Mouse (Mus musculus) heart, adult 2 months (tissue): ENCODE data around the gene Barx1. TPM values are rescaled to one million over a fixed set of nuclear protein-coding genes. Genes with fewer than 3 reads are reported as not detected.
A peak's percentile ranks its signal among the peaks of the same experiment; 100 is the strongest.

Experiments
- DNase-seq, 2 experiments: peaks; one replicate each; pipeline ENCODE4 v3.0.0; 2021
- H3K27ac ChIP-seq: fragments of 200-600 bp; 2 replicates; pipeline ENCODE4 v1.8.1; 2022
- H3K27me3 ChIP-seq: fragments of 200-500 bp; 2 replicates; pipeline ENCODE4 v1.6.1; 2012; ENCODE audit warnings: mild to moderate bottlenecking, low read length, inconsistent platforms, mixed read lengths; ENCODE audit not compliant: control insufficient read depth, insufficient read depth
- H3K36me3 ChIP-seq: fragments of 200-500 bp; 2 replicates; pipeline ENCODE4 v1.6.1; 2012; ENCODE audit warnings: low read length, inconsistent platforms; ENCODE audit not compliant: control insufficient read depth, insufficient read depth
- H3K4me1 ChIP-seq: fragments of 200-500 bp; 2 replicates; pipeline ENCODE4 v1.6.1; 2011; ENCODE audit warnings: low read length; ENCODE audit not compliant: control insufficient read depth, insufficient read depth
- H3K4me3 ChIP-seq: fragments of 200-600 bp; 2 replicates; pipeline ENCODE4 v1.8.1; 2022
- H3K79me2 ChIP-seq: fragments of 200-500 bp; replicated peaks from 2 replicates; pipeline ENCODE4 v1.6.1; 2012; ENCODE audit warnings: mild to moderate bottlenecking, inconsistent platforms, low read length, moderate library complexity, mixed read lengths; ENCODE audit not compliant: control insufficient read depth, insufficient read depth
- H3K9ac ChIP-seq: fragments of 200-500 bp; 2 replicates; pipeline ENCODE4 v1.6.1; 2012; ENCODE audit warnings: low read depth, mild to moderate bottlenecking, control low read depth, inconsistent platforms, low read length, mixed read lengths
- CTCF ChIP-seq: fragments of 200-600 bp; IDR thresholded peaks from 2 replicates; pipeline ENCODE4 v1.8.1; 2022; ENCODE audit warnings: antibody characterized with exemption, mild to moderate bottlenecking, moderate library complexity
- EP300 ChIP-seq: fragments of 200-500 bp; IDR thresholded peaks from 2 replicates; pipeline ENCODE4 v1.6.1; 2011; ENCODE audit warnings: low read depth, low read length, control low read depth; ENCODE audit not compliant: insufficient read depth
- POLR2A ChIP-seq: fragments of 200-500 bp; IDR thresholded peaks from 2 replicates; pipeline ENCODE4 v1.6.1; 2011; ENCODE audit warnings: mild to moderate bottlenecking, low read depth, low read length, control low read depth; ENCODE audit not compliant: insufficient read depth
- WGBS: fragments of 180-500 bp; shearing (Covaris S2); methylation state at CpG from one replicate; pipeline ENCODE4 v1.1.7; 2018; 5-methylcytosine and 5-hydroxymethylcytosine counted together
- intact Hi-C: fragments of 180-260 bp; cut with DNase I; formaldehyde crosslinking; loops from one replicate; pipeline ENCODE4 v1.15.1; 2025
- polyA plus RNA-seq: library from polyadenylated mRNA; depleted of rRNA; stranded (reverse); fragments of >200 nt; gene quantifications from 2 replicates; pipeline ENCODE4 v1.2.3, GENCODE M21; 2012
- total RNA-seq, 2 experiments: library from RNA; stranded (reverse); gene quantifications; 2 replicates each; pipeline ENCODE4 v1.2.3; 2021

Barx1 gene
- total and polyA plus RNA-seq, 3 experiments: 0.14 TPM; not detected in 2

GRCm38 (mm10) chr13:48658588-48659253, 4.1 kb upstream of the Barx1 start:
- TF ChIP-seq CTCF (no peak), POLR2A (no peak), EP300 (no peak)
- Histone ChIP-seq H3K79me2 (no peaks in the 10 kb centered on the region), H3K4me3 (peak overlapping the region; percentile 18), H3K27ac (no peak overlapping the region), H3K36me3 (no peaks in the 10 kb centered on the region), H3K4me1 (peaks cover 3% of the 10 kb centered on the region), H3K9ac (no peak overlapping the region; the same call in 1 of the 2 replicates), H3K27me3 (peaks cover 37% of the 10 kb centered on the region)
- peak; percentile 26 to 54 for DNase-seq
- 2% methylated on average over 33 of the region's 33 CpGs for WGBS
- intact Hi-C loops: loop anchor here (5.0 kb wide), 1 partner anchor 74 kb away; no protein-coding TSS in a partner anchor

- Histone ChIP-seq H3K79me2 (no peaks in the 10 kb centered on the region), H3K36me3 (no peaks in the 10 kb centered on the region), H3K4me1 (peaks cover 3% of the 10 kb centered on the region), H3K4me3 (peak overlapping the region; percentile 18), H3K27ac (no peak overlapping the region), H3K27me3 (peaks cover 43% of the 10 kb centered on the region), H3K9ac (no peak overlapping the region)
- WGBS: 5% methylated on average over 38 of the region's 38 CpGs
- intact Hi-C loops: loop anchor here (5.0 kb wide), 1 partner anchor 73 kb away; no protein-coding TSS in a partner anchor
- peak in 1 of 2 experiments; percentile 40 for DNase-seq
- TF ChIP-seq EP300: no peak
- no peak for TF ChIP-seq CTCF
- TF ChIP-seq POLR2A: no peak
These were observed 3.3 kb upstream of the Barx1 start for GRCm38 (mm10) chr13:48659254-48660220.

- Histone ChIP-seq H3K79me2 (no peaks in the 10 kb centered on the region), H3K36me3 (no peaks in the 10 kb centered on the region), H3K9ac (no peak overlapping the region), H3K4me3 (no peak overlapping the region), H3K27ac (no peak overlapping the region), H3K4me1 (peaks cover 3% of the 10 kb centered on the region), H3K27me3 (peaks cover 47% of the 10 kb centered on the region)
- intact Hi-C loops: no loop called here
- DNase-seq: no peak
- WGBS: 5% methylated on average over 11 of the region's 11 CpGs
- no peak for TF ChIP-seq EP300
- TF ChIP-seq POLR2A: no peak
- TF ChIP-seq CTCF: no peak
These were observed 2.5 kb upstream of the Barx1 start for GRCm38 (mm10) chr13:48660221-48660734.

- peaks cover 3% of the 10 kb centered on the region for H3K4me1 ChIP-seq
- no peak overlapping the region for H3K4me3 ChIP-seq
- no peaks in the 10 kb centered on the region for H3K36me3 ChIP-seq
- no peak overlapping the region for H3K9ac ChIP-seq
- TF ChIP-seq CTCF (no peak), EP300 (no peak), POLR2A (no peak)
- no peak overlapping the region for H3K27ac ChIP-seq
- DNase-seq: no peak
- WGBS: 29% methylated on average over 6 of the region's 6 CpGs
- peaks cover 49% of the 10 kb centered on the region for H3K27me3 ChIP-seq
- H3K79me2 ChIP-seq: no peaks in the 10 kb centered on the region
- intact Hi-C loops: no loop called here
These were observed 2.1 kb upstream of the Barx1 start for GRCm38 (mm10) chr13:48660741-48661140.

DNA sequence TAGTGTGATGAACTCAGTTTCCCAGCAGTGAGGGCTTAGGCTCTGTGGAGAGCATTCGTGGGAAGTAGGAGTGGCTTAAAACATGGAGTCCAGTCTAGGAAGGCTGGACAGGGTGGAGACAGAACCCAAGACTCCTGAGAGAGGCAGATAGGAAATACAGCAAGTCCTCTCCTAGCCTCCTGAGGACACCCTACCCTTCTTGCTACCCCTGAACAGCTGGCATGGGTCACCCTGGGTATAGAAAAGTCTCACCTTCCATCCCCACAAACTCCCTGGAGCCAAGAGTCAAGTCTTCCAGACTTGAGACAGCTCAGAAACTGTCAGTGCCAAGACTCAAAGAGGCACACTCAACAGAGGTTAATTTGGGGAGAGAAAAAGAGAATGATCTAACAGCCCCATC, 1.2 kb upstream of the Barx1 start:
- no peak for DNase-seq
- peaks cover 54% of the 10 kb centered on the region for H3K27me3 ChIP-seq
- H3K9ac ChIP-seq: no peak overlapping the region
- no peaks in the 10 kb centered on the region for H3K36me3 ChIP-seq
- 7% methylated on average over 1 of the region's 1 CpGs for WGBS
- H3K27ac ChIP-seq: no peak overlapping the region
- H3K4me1 ChIP-seq: peaks cover 3% of the 10 kb centered on the region
- no peak for TF ChIP-seq EP300
- H3K79me2 ChIP-seq: no peaks in the 10 kb centered on the region
- no peak overlapping the region for H3K4me3 ChIP-seq
- intact Hi-C loops: no loop called here
